In genomic region chr6:6875136-6875535, GRCm38 (mm10) we compare ENCODE assay signal across 14 mouse cellular contexts. TPM values are rescaled to one million over a fixed set of nuclear protein-coding genes. Genes with fewer than 3 reads are reported as not detected.
DNase-seq lines count a peak whose midpoint lies in the region; ATAC-seq and TF ChIP-seq lines count a peak whose summit lies in the region.
"Had no signal": no experiment of that assay in that cellular context is flagged by ENCODE, and none has a peak within 500 bp of the region (broad histone marks: within the 10 kb centered on the region; RNA-seq: fewer than 3 reads in every experiment).

No protein-coding gene starts in this region.

- TF ChIP-seq CTCF in E14TG2a.4 (conservative IDR thresholded peaks at IDR 0.05; ENCODE audit: low read length), result no peak

- no peaks in the 10 kb centered on the region for H3K36me3 ChIP-seq in E14TG2a.4 (ENCODE audit: insufficient read depth, low read length)
- no peaks in the 10 kb centered on the region for H3K36me3 ChIP-seq in forebrain, embryonic 10.5 days (replicated peaks)
- no peaks in the 10 kb centered on the region for H3K36me3 ChIP-seq in midbrain, embryonic 11.5 days (ENCODE audit: control insufficient read depth, insufficient read depth, low read length)

- peaks cover 59% of the 10 kb centered on the region for H3K4me1 ChIP-seq in E14TG2a.4 (replicated peaks; ENCODE audit: low read depth, low read length)
- peaks cover 37% of the 10 kb centered on the region for H3K4me1 ChIP-seq in forebrain, embryonic 10.5 days
- H3K4me1 ChIP-seq in midbrain, embryonic 11.5 days (ENCODE audit: control insufficient read depth, insufficient read depth, low read length), result no peaks in the 10 kb centered on the region

- peak overlapping the region; percentile 67; the same call in 1 of the 2 replicates for H3K27ac ChIP-seq in forebrain, embryonic 10.5 days
- H3K27ac ChIP-seq in midbrain, embryonic 11.5 days (ENCODE audit: low read depth, low read length), result no peak overlapping the region

- H3K9me3 ChIP-seq in E14TG2a.4 (ENCODE audit: low read length), result no peaks in the 10 kb centered on the region
- H3K9me3 ChIP-seq in forebrain, embryonic 10.5 days, result peaks cover 4% of the 10 kb centered on the region; the same call in 1 of the 2 replicates
- no peaks in the 10 kb centered on the region for H3K9me3 ChIP-seq in midbrain, embryonic 11.5 days (ENCODE audit: control insufficient read depth, low read length)

- DNase-seq in embryo, embryonic 10.5 days (ENCODE audit: low spot score), result peak; percentile 59
- no peak for DNase-seq in embryo, embryonic 10 days (ENCODE audit: low spot score)
- no peak for DNase-seq in forebrain, embryonic 10.5 days (ENCODE audit: extremely low spot score, low spot score)
- peak; percentile 93 for DNase-seq in midbrain, embryonic 11.5 days (ENCODE audit: low spot score, missing footprints)
- no peak for DNase-seq in kidney, adult 18-20 months
- DNase-seq in ovary, postnatal 14 days (ENCODE audit: low spot score), result no peak
- no peak for DNase-seq in testis, postnatal 10 days (ENCODE audit: low spot score)
- DNase-seq: cerebellum, adult 9-11 months; gastrocnemius, postnatal 10 days; kidney, adult 2 months; lung, postnatal 10 days had no signal

- H3K9ac ChIP-seq in midbrain, embryonic 11.5 days (ENCODE audit: low read length), result no peak overlapping the region

- peaks cover 98% of the 10 kb centered on the region for H3K27me3 ChIP-seq in E14TG2a.4 (ENCODE audit: insufficient read depth, low read length)
- peaks cover 100% of the 10 kb centered on the region for H3K27me3 ChIP-seq in forebrain, embryonic 10.5 days (ENCODE audit: poor library complexity, severe bottlenecking)
- peaks cover 97% of the 10 kb centered on the region for H3K27me3 ChIP-seq in midbrain, embryonic 11.5 days (ENCODE audit: control insufficient read depth, insufficient read depth, low read length)

- 0 out of 2 replicates have a peak overlapping the region, but pooled peaks have one; percentile 14 for H3K4me3 ChIP-seq in E14TG2a.4 (replicated peaks; ENCODE audit: low read length)
- peak overlapping the region; percentile 32 for H3K4me3 ChIP-seq in forebrain, embryonic 10.5 days
- no peak overlapping the region for H3K4me3 ChIP-seq in midbrain, embryonic 11.5 days (ENCODE audit: low read depth, low read length)

- ATAC-seq in midbrain, embryonic 11.5 days (ENCODE audit: low FRiP score), result no peak

- H3K4me2 ChIP-seq in midbrain, embryonic 11.5 days, result no peak overlapping the region

- WGBS in forebrain, embryonic 10.5 days, result 0% methylated on average over 11 of the region's 11 CpGs
- 1% methylated on average over 11 of the region's 11 CpGs for WGBS in midbrain, embryonic 11.5 days

RNA-seq across cellular contexts. Expression of gene Dlx5, which starts 6.7 kb away (rescaled TPM):
- 17.5 and 18.5 TPM in 2 replicates for polyA plus RNA-seq in forebrain, embryonic 10.5 days (2016; fragmentation: Nextera tagmentation; extraction: Ambion mirVana)
- 5.2 and 7.7 TPM in 2 replicates for polyA plus RNA-seq in midbrain, embryonic 11.5 days (2014; fragmentation: Nextera tagmentation; extraction: Ambion mirVana)
- polyA plus RNA-seq: kidney, adult 2 months; liver, adult 2 months had no signal

RNA-seq across cellular contexts. Expression of gene Dlx6, which starts 12.0 kb away (rescaled TPM):
- polyA plus RNA-seq in forebrain, embryonic 10.5 days (2016; fragmentation: Nextera tagmentation; extraction: Ambion mirVana), result 0.95 and 1.1 TPM in 2 replicates
- polyA plus RNA-seq in midbrain, embryonic 11.5 days (2014; fragmentation: Nextera tagmentation; extraction: Ambion mirVana), result 0.33 and 0.81 TPM in 2 replicates
- polyA plus RNA-seq: kidney, adult 2 months; liver, adult 2 months; thymus, postnatal 0 days had no signal

Comparison
In these comparisons a context has a peak if more than half of its experiments do, and no peak if none do; other contexts are left out.
1. DNase-seq: peak in embryo, embryonic 10.5 days (single experiment) and midbrain, embryonic 11.5 days (single experiment); none in embryo, embryonic 10 days (single experiment), forebrain, embryonic 10.5 days (single experiment), kidney, adult 18-20 months (single experiment), ovary, postnatal 14 days (single experiment) and testis, postnatal 10 days (single experiment).